Mouse (Mus musculus) small intestine, adult 2 months (tissue): ENCODE data around the gene Ceacam2.

Experiments
- CTCF ChIP-seq: fragments of 200-500 bp; IDR thresholded peaks from 2 replicates; pipeline ENCODE4 v1.5.1; 2012; ENCODE audit warnings: low read depth, mild to moderate bottlenecking, control low read depth, inconsistent platforms, low read length, moderate library complexity, mixed read lengths; ENCODE audit not compliant: insufficient replicate concordance, insufficient read length; ENCODE audit errors: extremely low read depth
- POLR2A ChIP-seq: fragments of 200-500 bp; IDR thresholded peaks from 2 replicates; pipeline ENCODE4 v1.6.1; 2012; ENCODE audit warnings: low read depth, mild to moderate bottlenecking, control low read depth, inconsistent platforms, low read length, moderate library complexity

- no peak for TF ChIP-seq CTCF
- TF ChIP-seq POLR2A: no peak
Observed at GRCm38 (mm10) chr7:25579441-25579840, 39.8 kb upstream of the Ceacam2 start.
